Mouse (Mus musculus) neural tube, embryonic 15.5 days (tissue): ENCODE data around the gene Zfp658. TPM values are rescaled to one million over a fixed set of nuclear protein-coding genes. Genes with fewer than 3 reads are reported as not detected.

ENCODE experiments used
- ATAC-seq: fragments of 200-750 bp; cut with Nextera tagmentation; 2 replicates; pipeline ENCODE4 v1.8.0; 2017; ENCODE audit warnings: mild to moderate bottlenecking, moderate TSS enrichment, moderate library complexity; ENCODE audit not compliant: low FRiP score
- H3K27ac ChIP-seq: fragments of 300-500 bp; sonication (generic); replicated peaks from 2 replicates; pipeline ENCODE4 v1.5.1; 2015; ENCODE audit warnings: mild to moderate bottlenecking, inconsistent platforms
- H3K27me3 ChIP-seq: fragments of 300-500 bp; sonication (generic); replicated peaks from 2 replicates; pipeline ENCODE4 v1.6.1; 2015; ENCODE audit warnings: inconsistent platforms
- H3K36me3 ChIP-seq: fragments of 300-500 bp; sonication (generic); 2 replicates; pipeline ENCODE4 v1.6.1; 2015; ENCODE audit warnings: inconsistent platforms
- H3K4me1 ChIP-seq: fragments of 300-500 bp; sonication (generic); 2 replicates; pipeline ENCODE4 v1.6.1; 2015; ENCODE audit warnings: inconsistent platforms
- H3K4me2 ChIP-seq: fragments of 300-500 bp; sonication (generic); 2 replicates; pipeline ENCODE4 v1.6.1; 2015; ENCODE audit warnings: inconsistent platforms, mild to moderate bottlenecking, moderate library complexity
- H3K4me3 ChIP-seq: fragments of 300-500 bp; sonication (generic); replicated peaks from 2 replicates; pipeline ENCODE4 v1.5.1; 2015; ENCODE audit warnings: mild to moderate bottlenecking, inconsistent platforms
- H3K9ac ChIP-seq: fragments of 300-500 bp; sonication (generic); replicated peaks from 2 replicates; pipeline ENCODE4 v1.6.1; 2015; ENCODE audit warnings: mild to moderate bottlenecking, inconsistent platforms
- H3K9me3 ChIP-seq: fragments of 300-500 bp; sonication (generic); replicated peaks from 2 replicates; pipeline ENCODE4 v1.6.1; 2016; ENCODE audit warnings: inconsistent platforms
- WGBS: fragments of 180-500 bp; shearing (Covaris S2); methylation state at CpG from one replicate; pipeline ENCODE4 v1.1.7; 2015; ENCODE audit warnings: mixed read lengths; 5-methylcytosine and 5-hydroxymethylcytosine counted together
- polyA plus RNA-seq: library from polyadenylated mRNA; unstranded; fragments of >200 nt; fragmentation: Nextera tagmentation; extraction: Ambion mirVana; gene quantifications from 2 replicates; pipeline ENCODE4 v1.2.1, GENCODE M21; 2015

The Zfp658 gene
- 6.7 and 7.5 TPM in 2 replicates for polyA plus RNA-seq

GRCm38 (mm10) chr7:43562006-43562633, at the start of gene Zfp658:
Gene Zfp658 (plus strand): TSS chr7:43562256.
- WGBS: under 1% methylated on average over 27 of the region's 27 CpGs
- Histone ChIP-seq H3K27ac (peak within 1 kb of the TSS; percentile 90), H3K4me1 (peaks cover 19% of the 10 kb centered on the region), H3K36me3 (peaks cover 19% of the 10 kb centered on the region), H3K9ac (peak within 1 kb of the TSS; percentile 76), H3K9me3 (no peaks in the 10 kb centered on the region), H3K4me3 (peak within 1 kb of the TSS; percentile 83), H3K27me3 (no peaks in the 10 kb centered on the region), H3K4me2 (peak within 1 kb of the TSS; percentile 71)
- peak; percentile 93 for ATAC-seq

GRCm38 (mm10) chr7:43512519-43512918, 49.5 kb upstream of the Zfp658 start:
- Histone ChIP-seq H3K4me1 (no peaks in the 10 kb centered on the region), H3K9me3 (no peaks in the 10 kb centered on the region), H3K27ac (no peak overlapping the region), H3K27me3 (no peaks in the 10 kb centered on the region), H3K36me3 (no peaks in the 10 kb centered on the region), H3K4me2 (no peak overlapping the region), H3K9ac (no peak overlapping the region), H3K4me3 (no peak overlapping the region)
- WGBS: 86% methylated on average over 4 of the region's 4 CpGs
- no peak for ATAC-seq

GRCm38 (mm10) chr7:43515076-43515475, 47.0 kb upstream of the Zfp658 start:
- Histone ChIP-seq H3K9me3 (no peaks in the 10 kb centered on the region), H3K36me3 (no peaks in the 10 kb centered on the region), H3K4me2 (no peak overlapping the region), H3K27me3 (no peaks in the 10 kb centered on the region), H3K27ac (no peak overlapping the region), H3K4me1 (no peaks in the 10 kb centered on the region), H3K9ac (no peak overlapping the region), H3K4me3 (no peak overlapping the region)
- ATAC-seq: no peak
- WGBS: 85% methylated on average over 5 of the region's 5 CpGs

GRCm38 (mm10) chr7:43518341-43518740, 43.7 kb upstream of the Zfp658 start:
- Histone ChIP-seq H3K9ac (no peak overlapping the region), H3K9me3 (no peaks in the 10 kb centered on the region), H3K27ac (no peak overlapping the region), H3K27me3 (no peaks in the 10 kb centered on the region), H3K4me2 (no peak overlapping the region), H3K4me1 (no peaks in the 10 kb centered on the region), H3K36me3 (no peaks in the 10 kb centered on the region), H3K4me3 (no peak overlapping the region)
- no peak for ATAC-seq
- WGBS: 89% methylated on average over 15 of the region's 15 CpGs

GRCm38 (mm10) chr7:43522776-43523175, 39.3 kb upstream of the Zfp658 start:
- no peaks in the 10 kb centered on the region for H3K9me3 ChIP-seq
- H3K4me2 ChIP-seq: no peak overlapping the region
- H3K27me3 ChIP-seq: no peaks in the 10 kb centered on the region
- H3K9ac ChIP-seq: no peak overlapping the region
- H3K4me3 ChIP-seq: no peak overlapping the region
- no peaks in the 10 kb centered on the region for H3K36me3 ChIP-seq
- no peak for ATAC-seq
- WGBS: 85% methylated on average over 2 of the region's 2 CpGs
- H3K4me1 ChIP-seq: no peaks in the 10 kb centered on the region
- no peak overlapping the region for H3K27ac ChIP-seq

GRCm38 (mm10) chr7:43525313-43525712, 36.7 kb upstream of the Zfp658 start:
- H3K4me3 ChIP-seq: no peak overlapping the region

GRCm38 (mm10) chr7:43530216-43530785, 31.8 kb upstream of the Zfp658 start:
- Histone ChIP-seq H3K4me3 (no peak overlapping the region), H3K27me3 (no peaks in the 10 kb centered on the region), H3K9me3 (no peaks in the 10 kb centered on the region), H3K36me3 (no peaks in the 10 kb centered on the region), H3K27ac (no peak overlapping the region), H3K4me1 (no peaks in the 10 kb centered on the region), H3K4me2 (no peak overlapping the region), H3K9ac (no peak overlapping the region)
- ATAC-seq: no peak
- 81% methylated on average over 8 of the region's 8 CpGs for WGBS

More at GRCm38 (mm10) chr7:43525313-43525712, 36.7 kb upstream of the Zfp658 start:
- Histone ChIP-seq H3K9ac (no peak overlapping the region), H3K9me3 (no peaks in the 10 kb centered on the region), H3K36me3 (no peaks in the 10 kb centered on the region), H3K27me3 (no peaks in the 10 kb centered on the region), H3K4me2 (no peak overlapping the region), H3K4me1 (no peaks in the 10 kb centered on the region), H3K27ac (no peak overlapping the region)
- no peak for ATAC-seq
- 61% methylated on average over 3 of the region's 3 CpGs for WGBS

- Histone ChIP-seq H3K4me2 (no peak overlapping the region), H3K4me1 (no peaks in the 10 kb centered on the region), H3K9me3 (no peaks in the 10 kb centered on the region), H3K27ac (no peak overlapping the region), H3K27me3 (no peaks in the 10 kb centered on the region), H3K4me3 (no peak overlapping the region), H3K36me3 (no peaks in the 10 kb centered on the region), H3K9ac (no peak overlapping the region)
- 86% methylated on average over 9 of the region's 9 CpGs for WGBS
- ATAC-seq: no peak
Measured at GRCm38 (mm10) chr7:43532936-43533505, 29.0 kb upstream of the Zfp658 start.

GRCm38 (mm10) chr7:43538524-43538923, 23.5 kb upstream of the Zfp658 start:
- no peaks in the 10 kb centered on the region for H3K27me3 ChIP-seq
- 80% methylated on average over 4 of the region's 4 CpGs for WGBS
- H3K4me3 ChIP-seq: no peak overlapping the region
- H3K4me1 ChIP-seq: no peaks in the 10 kb centered on the region
- no peaks in the 10 kb centered on the region for H3K36me3 ChIP-seq
- no peak for ATAC-seq
- no peak overlapping the region for H3K9ac ChIP-seq
- no peak overlapping the region for H3K27ac ChIP-seq
- no peaks in the 10 kb centered on the region for H3K9me3 ChIP-seq
- no peak overlapping the region for H3K4me2 ChIP-seq

GRCm38 (mm10) chr7:43544225-43544977, 17.7 kb upstream of the Zfp658 start, which contains the start of gene Cd33:
Gene Cd33 (minus strand): TSS chr7:43544428.
- no peak within 1 kb of the TSS for H3K9ac ChIP-seq
- H3K27me3 ChIP-seq: no peaks in the 10 kb centered on the region
- H3K4me2 ChIP-seq: no peak within 1 kb of the TSS
- 89% methylated on average over 7 of the region's 7 CpGs for whole genome bisulfite sequencing
- no peak for ATAC-seq
- no peaks in the 10 kb centered on the region for H3K9me3 ChIP-seq
- H3K4me3 ChIP-seq: no peak within 1 kb of the TSS
- no peaks in the 10 kb centered on the region for H3K4me1 ChIP-seq
- H3K36me3 ChIP-seq: no peaks in the 10 kb centered on the region
- H3K27ac ChIP-seq: no peak within 1 kb of the TSS

- no peaks in the 10 kb centered on the region for H3K9me3 ChIP-seq
- WGBS: 74% methylated on average over 7 of the region's 7 CpGs
- no peak overlapping the region for H3K4me3 ChIP-seq
- no peak overlapping the region for H3K9ac ChIP-seq
- H3K36me3 ChIP-seq: no peaks in the 10 kb centered on the region
- no peak for ATAC-seq
- no peaks in the 10 kb centered on the region for H3K27me3 ChIP-seq
- no peak overlapping the region for H3K4me2 ChIP-seq
- H3K4me1 ChIP-seq: no peaks in the 10 kb centered on the region
- no peak overlapping the region for H3K27ac ChIP-seq
Measured at GRCm38 (mm10) chr7:43545656-43546545, 16.2 kb upstream of the Zfp658 start.
